Mouse (Mus musculus) gastrocnemius, postnatal 14 days (tissue): Measurements from ENCODE around the gene Tmem80. TPM values are rescaled to one million over a fixed set of nuclear protein-coding genes. Genes with fewer than 3 reads are reported as not detected.

Experiments
- DNase-seq: peaks from one replicate; pipeline ENCODE4 v3.0.0; 2021; ENCODE audit warnings: mixed read lengths
- intact Hi-C: fragments of 180-260 bp; cut with DNase I; formaldehyde crosslinking; loops from one replicate; pipeline ENCODE4 v1.15.1; 2025; ENCODE audit warnings: low total_unique reads
- long read RNA-seq, 2 experiments: library from polyadenylated mRNA; stranded (forward); transcript quantifications; one replicate each; pipeline ENCODE4 v2.0.0; 2021
- total RNA-seq, 2 experiments: library from RNA; stranded (reverse); gene quantifications; 2 replicates each; pipeline ENCODE4 v1.2.3; 2021

Tmem80 gene
- 10 to 100 TPM in 1 of 2 experiments, 1 to 10 TPM in 1; 9.1 to 11.1 TPM for total RNA-seq
- long read RNA-seq, experiment 1, partial matches to known transcripts, result 0 of 10 reads
- long read RNA-seq, experiment 1, other reads (novel, unspliced or antisense), result 4 of 10 reads
- long read RNA-seq, experiment 2, partial matches to known transcripts, result 0 of 12 reads
- long read RNA-seq, experiment 2, other reads (novel, unspliced or antisense), result 6 of 12 reads

- peak; percentile 100 for DNase-seq
- intact Hi-C loops, result no loop called here
These were observed at the start of gene Tmem80, which contains the start of gene Deaf1 for GRCm38 (mm10) chr7:141327469-141328372. Tmem80 (plus strand) TSS chr7:141327739. Deaf1 (minus strand) TSS chr7:141327690.

GRCm38 (mm10) chr7:141278766-141279590, 48.6 kb upstream of the Tmem80 start, which contains the start of gene Sct:
Sct (minus strand) TSS chr7:141279133.
- DNase-seq, result no peak
- intact Hi-C loops, result no loop called here

- intact Hi-C loops, result no loop called here
- DNase-seq, result no peak
These were observed 46.1 kb upstream of the Tmem80 start for GRCm38 (mm10) chr7:141281442-141281841.

GRCm38 (mm10) chr7:141282756-141283155, 44.8 kb upstream of the Tmem80 start:
- intact Hi-C loops, result no loop called here
- no peak for DNase-seq

- DNase-seq, result no peak
- intact Hi-C loops, result no loop called here
These were observed 39.5 kb upstream of the Tmem80 start for GRCm38 (mm10) chr7:141288042-141288441.

- DNase-seq, result no peak
- intact Hi-C loops, result no loop called here
These were observed 35.5 kb upstream of the Tmem80 start, which contains the start of gene Drd4 for GRCm38 (mm10) chr7:141291921-141292582. Drd4 (plus strand) TSS chr7:141292006.

- intact Hi-C loops, result no loop called here
- no peak for DNase-seq
These were observed 34.8 kb upstream of the Tmem80 start for GRCm38 (mm10) chr7:141292583-141293388.

GRCm38 (mm10) chr7:141293852-141294471, 33.6 kb upstream of the Tmem80 start:
- intact Hi-C loops, result no loop called here
- DNase-seq, result peak; percentile 55

GRCm38 (mm10) chr7:141294479-141294878, 33.1 kb upstream of the Tmem80 start:
- DNase-seq, result no peak
- intact Hi-C loops, result no loop called here

GRCm38 (mm10) chr7:141297926-141298650, 29.5 kb upstream of the Tmem80 start:
- intact Hi-C loops, result no loop called here
- no peak for DNase-seq

- intact Hi-C loops, result no loop called here
- DNase-seq, result no peak
These were observed 28.4 kb upstream of the Tmem80 start for GRCm38 (mm10) chr7:141299175-141299574.

GRCm38 (mm10) chr7:141301386-141301785, 26.2 kb upstream of the Tmem80 start:
- intact Hi-C loops, result no loop called here
- DNase-seq, result no peak

- intact Hi-C loops, result no loop called here
- DNase-seq, result no peak
These were observed 24.8 kb upstream of the Tmem80 start for GRCm38 (mm10) chr7:141302702-141303268.

- DNase-seq, result no peak
- intact Hi-C loops, result no loop called here
These were observed 23.0 kb upstream of the Tmem80 start for GRCm38 (mm10) chr7:141304537-141304936.

- no peak for DNase-seq
- intact Hi-C loops, result no loop called here
These were observed 13.1 kb upstream of the Tmem80 start for GRCm38 (mm10) chr7:141314416-141314815.

GRCm38 (mm10) chr7:141315076-141315475, 12.5 kb upstream of the Tmem80 start:
- intact Hi-C loops, result no loop called here
- no peak for DNase-seq

GRCm38 (mm10) chr7:141315974-141316373, 11.6 kb upstream of the Tmem80 start:
- intact Hi-C loops, result no loop called here
- no peak for DNase-seq
